Mouse (Mus musculus): ENCODE results near the gene Cd40lg.

Gene Cd40lg

GRCm38 (mm10) chrX:57211876-57212275, at the start of gene Cd40lg:
Gene Cd40lg, plus strand, starts transcription at chrX:57212143.
- no peak for DNase-seq (ENCODE audit: low spot score)

DNA sequence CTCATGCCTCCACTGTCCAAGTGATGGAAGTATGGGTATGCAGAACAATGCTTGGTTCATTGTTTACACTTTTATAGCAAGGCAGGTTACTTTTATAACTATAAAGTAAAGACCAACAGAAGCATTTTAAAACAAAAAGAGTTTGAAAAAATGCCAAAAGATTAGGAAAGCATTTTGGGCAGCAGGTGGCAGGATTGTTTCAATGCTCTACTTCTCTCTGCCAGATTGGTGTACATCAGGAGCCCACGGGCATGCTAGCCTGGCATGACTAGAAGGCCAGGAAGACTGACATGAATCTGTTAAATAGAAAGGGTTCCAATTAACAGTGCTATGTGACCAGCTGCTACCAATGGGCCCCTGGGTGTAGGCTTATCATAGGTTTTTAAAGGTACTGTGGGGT, 45.4 kb upstream of the Cd40lg start:
- no peak for DNase-seq (ENCODE audit: low spot score)

DNA sequence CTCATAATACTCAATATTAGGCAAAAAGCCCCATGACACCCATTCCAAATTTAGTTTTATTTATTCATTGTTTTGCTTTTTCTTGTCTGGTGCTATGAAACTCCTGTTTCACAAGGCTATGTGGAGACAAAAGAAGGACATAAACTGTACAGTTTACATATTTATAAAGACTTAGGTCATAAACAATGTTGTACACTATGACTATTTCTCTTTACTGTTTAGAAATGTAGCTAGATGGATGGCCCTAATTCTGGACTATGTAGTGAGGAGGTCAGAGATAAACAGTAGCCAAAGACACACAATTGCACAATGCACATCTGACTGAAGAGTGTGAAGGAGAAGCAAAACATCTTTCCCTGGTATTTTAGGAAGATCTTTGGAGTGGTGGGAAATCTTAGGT, 40.7 kb upstream of the Cd40lg start:
- DNase-seq (ENCODE audit: low spot score) = no peak

- no peak for DNase-seq (ENCODE audit: low spot score)
These were observed 34.6 kb upstream of the Cd40lg start for GRCm38 (mm10) chrX:57177225-57177779.

- no peak for DNase-seq (ENCODE audit: low spot score)
These were observed 29.5 kb upstream of the Cd40lg start for GRCm38 (mm10) chrX:57182470-57182869.

DNA sequence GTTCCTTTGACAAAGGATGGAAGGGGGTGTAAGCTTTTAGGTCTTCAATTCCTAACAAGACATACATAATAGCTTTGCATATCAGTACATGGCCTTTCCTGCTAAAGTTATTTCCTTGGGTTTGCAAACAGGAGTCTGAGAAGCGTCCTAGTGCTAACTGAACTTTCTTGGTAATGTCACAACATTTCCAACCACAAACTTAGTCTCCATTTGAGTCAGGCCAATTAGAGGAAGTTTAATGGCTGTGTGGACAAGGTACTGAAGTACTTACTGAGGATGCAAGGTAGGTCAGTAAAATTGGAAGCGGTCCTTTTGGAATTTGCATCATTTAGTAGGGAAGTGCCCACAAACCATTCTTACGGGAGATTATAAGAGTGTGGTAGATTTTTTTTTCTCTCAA, 28.6 kb upstream of the Cd40lg start:
- no peak for DNase-seq (ENCODE audit: low spot score)

DNA sequence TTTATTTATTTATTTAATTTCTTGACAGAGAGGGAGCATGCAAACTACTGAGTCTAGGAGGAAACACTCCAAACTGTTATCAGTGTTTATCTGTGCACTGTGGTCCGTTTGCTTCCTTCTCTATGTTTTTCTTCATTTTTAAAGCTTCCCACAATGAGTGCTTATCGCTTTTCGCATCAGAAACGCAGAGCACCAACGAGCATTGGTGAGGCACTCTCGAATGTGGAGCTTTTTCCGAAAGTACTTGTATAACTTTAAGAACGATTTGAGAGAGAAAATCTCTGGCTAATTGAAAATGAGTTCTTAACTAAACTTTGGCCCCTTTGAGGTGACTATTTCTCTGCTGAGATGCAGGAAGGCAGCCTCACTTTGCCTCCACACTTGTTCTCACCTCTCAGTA, 24.6 kb upstream of the Cd40lg start:
- DNase-seq (ENCODE audit: low spot score) = no peak

GRCm38 (mm10) chrX:57189335-57189734, 22.6 kb upstream of the Cd40lg start:
- no peak for DNase-seq (ENCODE audit: low spot score)

DNA sequence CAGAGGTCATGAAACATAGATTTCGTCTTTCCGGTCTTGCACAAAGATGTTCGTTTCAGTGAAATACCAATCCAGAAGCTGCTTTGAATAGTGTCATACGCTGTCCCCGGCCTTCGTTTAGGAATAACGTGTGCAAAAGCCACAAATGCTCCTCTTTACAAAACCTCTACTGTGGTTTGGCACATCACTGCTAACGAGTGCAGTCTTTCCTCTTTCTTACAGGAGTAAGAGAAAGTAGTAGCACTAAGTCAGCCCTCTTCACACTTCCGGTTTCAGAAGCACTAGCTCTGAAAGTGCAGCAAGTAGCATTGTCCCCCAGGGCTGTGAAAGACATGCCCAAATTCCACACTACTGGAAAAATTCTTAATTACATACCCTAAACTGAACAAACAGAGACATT, 15.6 kb upstream of the Cd40lg start:
- no peak for DNase-seq (ENCODE audit: low spot score)

DNA sequence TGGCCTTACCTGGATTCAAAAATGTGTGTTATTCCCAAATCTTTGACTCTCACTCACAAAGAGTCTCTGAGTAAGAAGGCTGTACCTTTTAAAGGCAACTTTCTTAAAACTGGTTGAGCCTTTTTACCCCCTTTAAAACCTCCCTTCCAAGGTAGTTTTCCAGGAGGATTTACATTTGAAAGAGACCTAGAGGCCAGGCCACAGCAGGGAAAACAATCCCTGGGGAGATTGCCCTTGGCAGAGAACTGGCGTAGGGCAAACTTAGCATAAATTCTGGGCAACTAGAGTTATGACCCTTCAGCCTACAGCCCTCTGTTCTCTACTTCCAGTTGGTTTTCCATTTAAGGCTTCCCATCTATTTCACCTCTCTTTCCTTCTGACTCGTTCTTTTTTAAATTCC, 13.9 kb upstream of the Cd40lg start:
- no peak for DNase-seq (ENCODE audit: low spot score)

GRCm38 (mm10) chrX:57200397-57200796, 11.5 kb upstream of the Cd40lg start:
- DNase-seq (ENCODE audit: low spot score) = no peak

DNA sequence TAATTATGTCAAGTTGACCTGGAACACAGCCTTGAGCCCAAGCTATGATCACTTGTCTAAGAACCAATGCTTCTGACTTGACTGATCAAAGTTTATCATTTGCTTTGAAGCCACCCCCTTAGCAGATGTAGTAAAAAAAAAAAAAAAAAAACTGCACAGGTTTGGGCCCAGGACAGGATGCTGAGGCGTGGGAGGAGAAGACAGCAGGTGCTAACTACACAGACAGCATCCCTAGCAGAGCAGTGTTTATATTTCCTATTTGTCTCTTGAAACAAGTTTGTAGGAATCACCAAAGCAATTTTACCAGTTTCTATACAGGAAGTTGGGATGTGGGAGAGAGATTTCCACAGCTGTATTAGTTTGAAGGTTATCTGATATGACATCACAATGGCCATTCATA, 1.4 kb upstream of the Cd40lg start:
- no peak for DNase-seq (ENCODE audit: low spot score)

DNA sequence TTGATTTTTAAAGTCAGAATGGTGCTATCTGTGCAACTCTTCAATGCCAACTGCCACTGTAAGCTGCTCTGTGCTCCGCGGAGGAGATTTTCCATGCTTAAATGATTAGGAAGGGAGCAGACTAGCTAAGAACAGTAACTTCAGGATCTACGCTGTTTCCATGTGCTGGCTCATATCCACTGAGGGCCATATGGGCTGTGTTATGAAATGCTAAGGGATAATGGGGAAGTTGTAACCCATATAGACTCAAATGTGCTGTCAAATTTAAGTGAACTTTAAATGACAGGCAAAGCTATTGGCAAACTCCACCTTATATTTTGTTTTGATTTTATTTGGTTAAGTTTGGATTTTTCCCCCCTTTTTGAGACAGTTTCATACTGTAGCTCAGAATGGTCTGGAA, 919 bp downstream of the Cd40lg start:
- DNase-seq (ENCODE audit: low spot score) = no peak

- no peak for DNase-seq (ENCODE audit: low spot score)
These were observed 3.6 kb downstream of the Cd40lg start for GRCm38 (mm10) chrX:57215495-57215894.

DNA sequence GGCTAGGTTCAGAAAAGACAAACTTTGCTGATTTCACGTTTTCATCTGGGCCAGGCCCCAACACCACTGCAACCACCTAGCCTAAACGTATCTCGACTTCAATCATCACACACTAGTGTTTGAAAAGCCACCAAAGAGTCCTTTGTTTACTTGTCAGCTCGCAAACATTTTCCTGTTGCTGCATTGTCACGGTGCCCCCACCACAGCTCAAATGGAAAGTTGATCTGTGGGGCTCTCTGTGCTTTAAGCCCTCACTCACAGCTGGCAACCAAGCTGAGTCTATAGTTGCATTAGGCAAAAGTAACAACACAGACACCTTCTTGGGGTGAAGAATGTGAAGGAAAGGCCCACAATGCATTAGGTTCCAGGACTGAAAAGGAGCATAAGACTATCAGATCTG, 4.3 kb downstream of the Cd40lg start:
- DNase-seq (ENCODE audit: low spot score) = no peak

DNA sequence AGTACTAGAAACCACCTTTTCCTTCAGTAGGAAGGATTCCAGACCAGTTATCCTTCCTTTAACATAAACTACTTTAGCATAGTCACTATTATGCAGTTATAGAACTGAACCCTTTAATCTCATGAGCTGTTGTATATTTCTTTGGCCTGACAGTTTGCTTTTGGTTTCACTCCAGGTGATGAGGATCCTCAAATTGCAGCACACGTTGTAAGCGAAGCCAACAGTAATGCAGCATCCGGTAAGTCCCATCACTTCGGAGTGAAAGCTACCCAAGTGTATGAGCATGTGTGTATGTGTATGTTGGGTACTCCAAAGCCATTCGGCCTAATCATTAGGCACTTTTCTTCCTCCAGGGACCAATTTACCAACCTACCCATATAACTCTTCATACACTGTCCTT, 7.6 kb downstream of the Cd40lg start:
- no peak for DNase-seq (ENCODE audit: low spot score)

GRCm38 (mm10) chrX:57221881-57222280, 9.9 kb downstream of the Cd40lg start:
- no peak for DNase-seq (ENCODE audit: low spot score)

DNA sequence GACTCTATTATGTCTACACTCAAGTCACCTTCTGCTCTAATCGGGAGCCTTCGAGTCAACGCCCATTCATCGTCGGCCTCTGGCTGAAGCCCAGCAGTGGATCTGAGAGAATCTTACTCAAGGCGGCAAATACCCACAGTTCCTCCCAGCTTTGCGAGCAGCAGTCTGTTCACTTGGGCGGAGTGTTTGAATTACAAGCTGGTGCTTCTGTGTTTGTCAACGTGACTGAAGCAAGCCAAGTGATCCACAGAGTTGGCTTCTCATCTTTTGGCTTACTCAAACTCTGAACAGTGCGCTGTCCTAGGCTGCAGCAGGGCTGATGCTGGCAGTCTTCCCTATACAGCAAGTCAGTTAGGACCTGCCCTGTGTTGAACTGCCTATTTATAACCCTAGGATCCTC, 11.4 kb downstream of the Cd40lg start:
- DNase-seq (ENCODE audit: low spot score) = no peak

GRCm38 (mm10) chrX:57228178-57228577, 16.2 kb downstream of the Cd40lg start:
- no peak for DNase-seq (ENCODE audit: low spot score)

- DNase-seq (ENCODE audit: low spot score) = no peak
These were observed 21.7 kb downstream of the Cd40lg start for GRCm38 (mm10) chrX:57233596-57233995.

DNA sequence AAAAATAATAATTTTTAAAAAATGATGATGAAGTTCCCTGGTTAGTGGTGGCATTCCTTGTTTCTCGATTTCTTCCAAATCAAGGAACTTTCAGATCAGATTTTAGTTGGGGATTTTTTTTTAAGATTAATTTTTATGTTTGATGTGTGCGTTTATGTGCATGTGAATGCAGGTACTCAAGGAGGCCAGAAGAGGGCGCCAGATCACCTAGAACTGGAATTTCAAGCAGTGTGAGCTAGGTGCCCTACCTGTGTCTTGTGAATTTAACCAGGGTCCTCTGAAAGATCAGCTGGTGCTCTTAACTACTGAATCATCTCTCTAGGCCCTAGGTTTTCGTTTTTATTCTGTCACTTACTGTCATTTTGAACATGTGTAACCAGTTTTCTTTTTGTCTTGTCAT, 24.0 kb downstream of the Cd40lg start:
- no peak for DNase-seq (ENCODE audit: low spot score)

DNA sequence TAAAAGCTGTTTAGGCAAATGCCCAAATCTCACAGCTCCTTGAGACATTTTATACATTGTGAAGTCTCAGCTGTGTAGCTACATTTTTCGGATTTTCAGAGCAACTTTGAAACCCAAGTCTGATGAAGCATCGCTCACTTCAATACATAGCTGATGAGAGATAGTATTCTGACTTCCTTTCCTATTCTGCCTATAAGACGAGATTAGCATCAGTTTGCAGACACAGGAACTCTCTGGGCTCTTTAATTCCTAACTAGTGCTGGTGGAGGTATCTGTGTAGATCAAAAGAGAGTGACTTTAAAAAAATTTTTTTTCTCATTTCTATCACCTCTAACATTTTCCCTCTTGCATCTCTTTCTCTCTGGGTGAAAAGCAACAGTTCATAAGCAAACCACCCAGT, 26.6 kb downstream of the Cd40lg start:
- no peak for DNase-seq (ENCODE audit: low spot score)

DNA sequence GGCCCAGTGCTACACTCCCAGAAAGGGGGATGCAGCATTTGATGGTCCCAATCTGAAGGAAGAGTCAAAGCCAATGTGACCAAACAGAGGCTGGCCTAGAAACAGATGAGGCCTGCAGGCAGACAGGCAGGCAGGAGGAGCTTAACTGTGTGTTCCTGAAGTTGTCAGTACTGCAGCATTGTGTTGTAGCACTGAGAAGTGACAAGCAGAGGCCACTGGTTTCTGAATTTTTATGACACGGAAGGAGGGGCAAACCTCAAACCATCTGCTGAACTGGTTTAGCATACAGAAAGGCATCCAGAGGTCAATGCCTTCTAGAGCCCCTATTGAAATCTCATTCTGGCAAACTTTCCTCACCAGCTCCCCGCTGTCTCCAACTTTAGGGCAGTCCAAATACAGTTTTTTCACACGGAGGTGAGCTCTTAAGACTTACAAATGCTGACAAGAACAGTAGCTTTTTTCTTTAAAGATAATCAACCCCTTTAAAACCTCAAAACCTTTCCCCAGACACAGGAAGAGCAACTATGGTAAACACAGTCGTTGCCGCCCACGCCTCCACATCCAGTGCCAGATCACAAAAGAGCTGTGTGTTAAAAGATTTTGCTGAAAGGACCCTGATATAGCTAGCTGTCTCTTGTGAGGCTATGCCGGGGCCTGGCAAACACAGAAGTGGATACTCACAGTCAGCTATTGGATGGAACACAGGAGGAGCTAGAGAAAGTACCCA, 41.5 kb downstream of the Cd40lg start:
- no peak for DNase-seq (ENCODE audit: low spot score)

GRCm38 (mm10) chrX:57260744-57261143, 48.8 kb downstream of the Cd40lg start:
- DNase-seq (ENCODE audit: low spot score) = no peak

All from ovary, postnatal 10 days (tissue).